In genomic region chr9:116649086-116649792, GRCm38 (mm10) we compare ENCODE assay signal across 16 mouse cellular contexts.
A peak's percentile ranks its signal among the peaks of the same experiment; 100 is the strongest.
DNase-seq lines count a peak whose midpoint lies in the region; ATAC-seq lines count a peak whose summit lies in the region.
"Had no signal": no experiment of that assay in that cellular context is flagged by ENCODE, and none has a peak within 500 bp of the region (broad histone marks: within the 10 kb centered on the region; RNA-seq: fewer than 3 reads in every experiment).

No protein-coding gene starts in this region.

- ATAC-seq in kidney, embryonic 16.5 days (ENCODE audit: low FRiP score, low TSS enrichment) = no peak
- no peak for ATAC-seq in midbrain, embryonic 13.5 days
- ATAC-seq: forebrain, embryonic 16.5 days; midbrain, embryonic 15.5 days had no signal

- no peak overlapping the region for H3K9ac ChIP-seq in kidney, embryonic 16.5 days (replicated peaks; ENCODE audit: low read length)
- H3K9ac ChIP-seq in midbrain, embryonic 13.5 days (replicated peaks) = no peak overlapping the region
- H3K9ac ChIP-seq: embryonic facial prominence, embryonic 12.5 days; heart, embryonic 15.5 days; midbrain, embryonic 15.5 days; stomach, embryonic 15.5 days had no signal

- peak overlapping the region; percentile 38; the same call in 1 of the 2 replicates for H3K27ac ChIP-seq in kidney, embryonic 16.5 days (ENCODE audit: low read length)
- H3K27ac ChIP-seq in midbrain, embryonic 10.5 days (replicated peaks) = peak overlapping the region; percentile 28
- H3K27ac ChIP-seq in midbrain, embryonic 13.5 days = no peak overlapping the region
- H3K27ac ChIP-seq: embryonic facial prominence, embryonic 12.5 days; heart, embryonic 15.5 days; midbrain, embryonic 15.5 days; stomach, embryonic 15.5 days had no signal

- peaks cover 4% of the 10 kb centered on the region; the same call in 1 of the 2 replicates for H3K4me1 ChIP-seq in kidney, embryonic 16.5 days (ENCODE audit: insufficient read depth, low read length)
- H3K4me1 ChIP-seq in midbrain, embryonic 10.5 days = peaks cover 8% of the 10 kb centered on the region
- peaks cover 6% of the 10 kb centered on the region; the same call in 1 of the 2 replicates for H3K4me1 ChIP-seq in midbrain, embryonic 13.5 days (replicated peaks)
- H3K4me1 ChIP-seq: embryonic facial prominence, embryonic 12.5 days; heart, embryonic 15.5 days; midbrain, embryonic 15.5 days; stomach, embryonic 15.5 days had no signal

- H3K9me3 ChIP-seq in kidney, embryonic 16.5 days (ENCODE audit: low read length) = no peaks in the 10 kb centered on the region
- H3K9me3 ChIP-seq in midbrain, embryonic 10.5 days (replicated peaks) = no peaks in the 10 kb centered on the region
- no peaks in the 10 kb centered on the region for H3K9me3 ChIP-seq in midbrain, embryonic 13.5 days
- H3K9me3 ChIP-seq: embryonic facial prominence, embryonic 12.5 days; heart, embryonic 15.5 days; midbrain, embryonic 15.5 days; stomach, embryonic 15.5 days had no signal

- H3K4me2 ChIP-seq in kidney, embryonic 16.5 days (replicated peaks; ENCODE audit: low read depth, low read length) = no peak overlapping the region
- no peak overlapping the region for H3K4me2 ChIP-seq in midbrain, embryonic 13.5 days (replicated peaks)
- H3K4me2 ChIP-seq: embryonic facial prominence, embryonic 12.5 days; heart, embryonic 15.5 days; midbrain, embryonic 15.5 days; stomach, embryonic 15.5 days had no signal

- WGBS in kidney, embryonic 16.5 days = 28% methylated on average over 9 of the region's 9 CpGs
- WGBS in midbrain, embryonic 10.5 days = 17% methylated on average over 9 of the region's 9 CpGs
- 10% methylated on average over 9 of the region's 9 CpGs for WGBS in midbrain, embryonic 13.5 days

- no peak for DNase-seq in kidney, adult 9 months
- peak; percentile 15 for DNase-seq in midbrain, embryonic 10.5 days (ENCODE audit: low spot score)
- peak; percentile 86 for DNase-seq in ZHBTc4 (ENCODE audit: low read depth, low spot score)
- DNase-seq in embryo, embryonic 9.5 days (ENCODE audit: extremely low spot score) = peak; percentile 48
- DNase-seq in thymus, postnatal 10 days (ENCODE audit: low spot score in 2 of 2) = no peak
- DNase-seq: cerebellum, postnatal 14 days; liver; spleen, adult 18-20 months had no signal

- H3K27me3 ChIP-seq in kidney, embryonic 16.5 days (ENCODE audit: insufficient read depth, low read length) = no peaks in the 10 kb centered on the region
- no peaks in the 10 kb centered on the region for H3K27me3 ChIP-seq in midbrain, embryonic 10.5 days (ENCODE audit: low read depth, poor library complexity, severe bottlenecking)
- H3K27me3 ChIP-seq in midbrain, embryonic 13.5 days = no peaks in the 10 kb centered on the region
- H3K27me3 ChIP-seq: embryonic facial prominence, embryonic 12.5 days; heart, embryonic 15.5 days; midbrain, embryonic 15.5 days; stomach, embryonic 15.5 days had no signal

- H3K4me3 ChIP-seq in kidney, embryonic 16.5 days (ENCODE audit: low read length) = no peak overlapping the region
- H3K4me3 ChIP-seq in midbrain, embryonic 10.5 days = no peak overlapping the region
- no peak overlapping the region for H3K4me3 ChIP-seq in midbrain, embryonic 13.5 days (replicated peaks)
- H3K4me3 ChIP-seq: embryonic facial prominence, embryonic 12.5 days; heart, embryonic 15.5 days; midbrain, embryonic 15.5 days; stomach, embryonic 15.5 days had no signal

- H3K36me3 ChIP-seq in kidney, embryonic 16.5 days (ENCODE audit: insufficient read depth, low read length) = 0 out of 2 replicates have a peak, but pooled peaks cover 3% of the 10 kb centered on the region
- no peaks in the 10 kb centered on the region for H3K36me3 ChIP-seq in midbrain, embryonic 10.5 days
- no peaks in the 10 kb centered on the region for H3K36me3 ChIP-seq in midbrain, embryonic 13.5 days
- H3K36me3 ChIP-seq: embryonic facial prominence, embryonic 12.5 days; G1E; heart, embryonic 15.5 days; midbrain, embryonic 15.5 days; stomach, embryonic 15.5 days had no signal

Comparison
In these comparisons a context has a peak if more than half of its experiments do, and no peak if none do; other contexts are left out.
1. DNase-seq: peak in midbrain, embryonic 10.5 days (single experiment), ZHBTc4 (single experiment) and embryo, embryonic 9.5 days (single experiment); none in kidney, adult 9 months (single experiment) and thymus, postnatal 10 days (0 of 2).